Mouse (Mus musculus): ENCODE data around the gene Dennd1b.

DNA sequence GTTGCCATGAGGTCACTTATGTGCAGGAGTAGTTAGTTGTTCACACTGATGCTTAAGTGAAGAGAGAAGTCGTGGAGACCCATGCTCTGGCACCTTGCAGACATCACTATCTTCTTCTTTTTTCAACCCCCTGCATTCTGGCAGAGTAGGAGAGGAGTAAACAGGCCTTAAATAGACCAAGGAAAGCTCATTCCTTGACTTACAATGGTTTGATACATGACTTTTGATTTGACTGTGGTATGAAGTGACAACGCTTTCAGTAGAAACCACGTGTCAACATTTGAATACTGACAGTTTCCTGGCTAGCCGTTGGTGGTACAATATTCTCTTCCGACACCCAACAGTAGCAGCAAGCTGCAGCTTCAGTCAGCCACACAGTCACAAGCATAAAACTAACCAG lies 8.3 kb upstream of the Dennd1b start:
- no peak for TF ChIP-seq CTCF (IDR thresholded peaks at IDR 0.05; ENCODE audit: low read depth, low read length)
- TF ChIP-seq GATA2 (IDR thresholded peaks at IDR 0.05; ENCODE audit: borderline replicate concordance, low read depth, low read length): no peak

All from G1E (cell line).